In genomic region chr1:165967027-165967654, GRCm38 (mm10) we compare ENCODE assay signal across 10 mouse cellular contexts. TPM values are rescaled to one million over a fixed set of nuclear protein-coding genes. Genes with fewer than 3 reads are reported as not detected.
DNase-seq lines count a peak whose midpoint lies in the region; ATAC-seq and TF ChIP-seq lines count a peak whose summit lies in the region.
"Had no signal": no experiment of that assay in that cellular context is flagged by ENCODE, and none has a peak within 500 bp of the region (broad histone marks: within the 10 kb centered on the region; RNA-seq: fewer than 3 reads in every experiment).

No protein-coding gene starts in this region.

- H3K36me3 ChIP-seq in kidney, embryonic 15.5 days, result no peaks in the 10 kb centered on the region; the same call in 1 of the 2 replicates
- H3K36me3 ChIP-seq in G1E (replicated peaks), result peaks cover 7% of the 10 kb centered on the region
- H3K36me3 ChIP-seq: limb, embryonic 12.5 days; stomach, embryonic 15.5 days had no signal

- peak; percentile 23; the same call in 1 of the 2 replicates for TF ChIP-seq CTCF in G1E (IDR thresholded peaks at IDR 0.05; ENCODE audit: low read depth, low read length)

- no peak overlapping the region for H3K4me3 ChIP-seq in kidney, embryonic 15.5 days (replicated peaks)
- H3K4me3 ChIP-seq in G1E (ENCODE audit: low read depth, low read length), result no peak overlapping the region
- H3K4me3 ChIP-seq: limb, embryonic 12.5 days; stomach, embryonic 15.5 days had no signal

- no peaks in the 10 kb centered on the region for H3K4me1 ChIP-seq in kidney, embryonic 15.5 days
- H3K4me1 ChIP-seq in G1E (ENCODE audit: insufficient read depth, low read depth, low read length), result peaks cover 46% of the 10 kb centered on the region
- H3K4me1 ChIP-seq: limb, embryonic 12.5 days; stomach, embryonic 15.5 days had no signal

- WGBS in kidney, embryonic 15.5 days, result 45% methylated on average over 4 of the region's 4 CpGs

- DNase-seq in kidney, adult 18-20 months, result peak; percentile 49
- DNase-seq in G1E (ENCODE audit: low spot score), result no peak
- DNase-seq in cerebellum, adult 18-20 months, result peak; percentile 64 to 70
- DNase-seq in forelimb bud, embryonic 11.5 days (ENCODE audit: low read depth, low spot score), result peak; percentile 12
- DNase-seq in layer of hippocampus, adult 18-20 months (ENCODE audit: low spot score in 2 of 2), result peak; percentile 44 to 83
- peak; percentile 23 for DNase-seq in telencephalon, adult 2 months (ENCODE audit: low read depth, low spot score)

- H3K27me3 ChIP-seq in kidney, embryonic 15.5 days, result no peaks in the 10 kb centered on the region
- H3K27me3 ChIP-seq in G1E (ENCODE audit: insufficient read depth, low read length), result no peaks in the 10 kb centered on the region
- H3K27me3 ChIP-seq: limb, embryonic 12.5 days; stomach, embryonic 15.5 days had no signal

- no peak overlapping the region for H3K4me2 ChIP-seq in kidney, embryonic 15.5 days
- H3K4me2 ChIP-seq: limb, embryonic 12.5 days; stomach, embryonic 15.5 days had no signal

- H3K9me3 ChIP-seq in kidney, embryonic 15.5 days (replicated peaks), result no peaks in the 10 kb centered on the region
- H3K9me3 ChIP-seq in G1E (replicated peaks), result no peaks in the 10 kb centered on the region
- H3K9me3 ChIP-seq: limb, embryonic 12.5 days; stomach, embryonic 15.5 days had no signal

- no peak overlapping the region for H3K9ac ChIP-seq in kidney, embryonic 15.5 days
- H3K9ac ChIP-seq: limb, embryonic 12.5 days; stomach, embryonic 15.5 days had no signal

- no peak for ATAC-seq in kidney, embryonic 15.5 days (replicated peaks; ENCODE audit: low FRiP score)
- no peak; the same call in 1 of the 2 replicates for ATAC-seq in G1E (ENCODE audit: extremely low read depth, insufficient number of reproducible peaks, low FRiP score, poor library complexity, severe bottlenecking)
- peak; percentile 72 for ATAC-seq in megakaryocyte, adult 5-6 weeks (ENCODE audit: poor library complexity, severe bottlenecking)

- no peak overlapping the region for H3K27ac ChIP-seq in kidney, embryonic 15.5 days
- H3K27ac ChIP-seq: limb, embryonic 12.5 days; stomach, embryonic 15.5 days had no signal

RNA-seq across cellular contexts. Expression of gene Pou2f1, which starts 35.3 kb away (rescaled TPM):
- polyA plus RNA-seq in kidney, embryonic 15.5 days (2015; fragmentation: Nextera tagmentation; extraction: Ambion mirVana), result 19.5 TPM in 2 replicates
- total RNA-seq in G1E (2014; fragmentation: Nextera tagmentation) (51.0 and 57.1 TPM in 2 replicates), G1E (2017) (13.8 and 17.3 TPM in 2 replicates)
- polyA plus RNA-seq in G1E (2012), result 15.7 and 16.0 TPM in 2 replicates
- 10 to 100 TPM; 14.6 to 18.0 TPM for total RNA-seq in layer of hippocampus, adult 18-20 months (2021)
- total RNA-seq in megakaryocyte, adult 5-6 weeks (2015), result 21.9 and 25.6 TPM in 2 replicates
- 12.9 and 18.1 TPM in 2 replicates for total RNA-seq in megakaryocyte, adult 5-6 weeks (2017)
